Mouse (Mus musculus) T-helper 1 cell (primary cell): ENCODE measurements around the gene Cyp11a1.

Experiments
- in situ Hi-C: fragments of 300-600 bp; cut with MboI, MseI; formaldehyde crosslinking; loops from one replicate; pipeline ENCODE4 v1.15.1; 2025; ENCODE audit warnings: high pct_unique_total_duplicates

Gene Cyp11a1

GRCm38 (mm10) chr9:58005753-58006461, at the start of gene Cyp11a1:
TSS of gene Cyp11a1 (plus strand) at chr9:58006411.
- in situ Hi-C loops, result no loop called here

- in situ Hi-C loops, result no loop called here
Measured at GRCm38 (mm10) chr9:57956838-57957236, 49.4 kb upstream of the Cyp11a1 start.

GRCm38 (mm10) chr9:57958615-57959014, 47.6 kb upstream of the Cyp11a1 start:
- in situ Hi-C loops, result no loop called here

DNA sequence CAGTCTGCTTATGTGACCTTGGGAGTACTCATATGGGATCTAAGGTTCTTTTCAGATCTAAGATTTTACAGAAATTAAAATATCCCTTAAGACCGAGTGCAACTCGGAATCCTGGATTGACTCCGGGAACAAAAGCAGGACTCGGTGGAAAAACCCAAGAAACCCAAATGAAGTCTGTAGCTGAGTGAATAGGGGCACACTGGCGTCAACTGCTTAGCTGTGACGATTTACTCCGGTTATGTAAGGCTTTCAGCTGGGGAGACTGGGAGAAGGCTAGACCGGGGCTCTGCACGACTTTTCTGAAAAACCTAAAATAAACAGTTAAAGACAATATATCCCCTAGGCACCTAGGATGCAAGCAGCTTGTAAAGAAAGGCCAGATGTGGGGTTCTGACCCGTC, 46.8 kb upstream of the Cyp11a1 start:
- in situ Hi-C loops, result no loop called here

- in situ Hi-C loops, result no loop called here
Measured at GRCm38 (mm10) chr9:57959886-57960866, 46.0 kb upstream of the Cyp11a1 start.

DNA sequence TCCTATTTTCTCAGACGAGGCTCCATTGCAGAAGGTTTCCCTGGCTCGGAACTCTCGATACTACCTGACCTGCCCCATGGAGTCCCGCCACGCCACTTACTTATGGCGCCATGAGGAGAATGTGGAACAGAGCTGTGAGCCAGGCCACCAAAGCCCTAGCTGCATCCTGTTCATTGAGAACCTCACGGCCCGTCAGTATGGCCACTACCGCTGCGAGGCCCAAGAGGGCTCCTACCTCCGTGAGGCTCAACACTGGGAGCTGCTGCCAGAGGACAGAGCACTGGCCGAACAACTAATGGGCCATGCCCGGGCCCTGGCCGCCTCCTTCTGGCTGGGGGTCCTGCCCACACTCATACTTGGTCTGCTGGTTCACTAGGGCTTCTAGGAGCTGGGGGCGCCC, 45.0 kb upstream of the Cyp11a1 start:
- in situ Hi-C loops, result no loop called here

DNA sequence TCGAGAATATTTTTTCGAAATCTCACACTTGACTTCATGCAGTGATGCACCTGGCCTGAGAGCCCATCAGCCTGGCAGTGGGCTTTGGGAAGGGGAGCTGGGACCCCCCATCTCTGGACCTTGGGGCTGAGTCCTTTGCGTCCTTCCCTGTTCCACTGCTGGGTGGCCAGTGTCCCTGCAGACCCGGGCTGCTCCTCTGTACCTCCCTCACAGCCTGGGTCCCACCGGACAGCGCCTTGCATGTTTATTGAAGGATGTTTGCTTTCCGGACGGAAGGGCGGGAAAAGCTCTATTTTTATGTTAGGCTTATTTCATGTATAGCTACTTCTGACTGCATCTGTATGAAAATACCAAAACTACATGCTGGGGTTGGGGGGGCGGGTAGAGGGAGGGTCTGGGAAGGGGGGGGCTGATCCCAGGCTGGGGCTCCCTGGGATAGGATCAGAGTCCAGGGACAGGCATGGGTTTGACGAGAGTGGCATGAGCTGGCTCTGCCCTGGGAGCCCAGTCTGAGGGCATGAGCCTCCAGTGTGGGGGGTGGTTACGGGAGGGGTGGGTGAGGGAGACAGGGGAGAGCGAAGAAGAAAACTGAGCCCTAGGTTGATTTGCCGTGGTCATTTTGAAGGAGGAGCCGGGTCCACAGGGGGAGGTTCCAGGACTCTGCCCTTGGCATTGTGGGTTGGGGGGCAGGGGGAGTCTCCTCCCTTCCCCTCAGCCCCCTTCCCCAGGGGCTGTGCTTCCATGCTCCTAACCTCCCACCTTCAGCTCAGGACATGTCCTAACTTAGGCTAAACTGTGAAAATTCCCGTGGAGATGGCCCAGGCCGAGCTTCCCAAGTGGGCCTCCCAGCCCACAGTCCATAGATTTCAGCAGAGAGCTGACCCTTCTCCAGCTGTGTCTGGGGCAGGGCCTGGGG, 44.1 kb upstream of the Cyp11a1 start:
- in situ Hi-C loops, result no loop called here

- in situ Hi-C loops, result no loop called here
Measured at GRCm38 (mm10) chr9:57963249-57963997, 42.8 kb upstream of the Cyp11a1 start.

DNA sequence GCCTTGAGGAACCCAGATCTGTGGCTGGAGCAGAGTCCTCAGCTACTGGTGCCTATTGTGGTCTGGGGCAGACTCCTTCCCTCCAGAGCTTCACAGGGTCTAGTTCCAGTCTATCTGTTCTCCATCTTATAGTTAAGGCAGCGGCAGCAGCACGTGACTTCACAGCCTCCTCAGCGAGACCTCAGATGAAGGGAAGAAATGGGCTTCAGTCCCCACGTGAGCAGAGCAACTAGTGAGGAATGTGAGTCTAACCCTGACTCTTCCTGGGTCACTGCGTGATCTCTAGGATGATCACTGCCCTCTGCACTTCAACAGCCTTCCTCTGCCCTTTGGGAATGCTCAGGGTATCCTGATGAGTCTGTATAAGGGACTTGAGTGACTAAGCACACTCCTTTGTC, 42.2 kb upstream of the Cyp11a1 start:
- in situ Hi-C loops, result no loop called here

- in situ Hi-C loops, result no loop called here
Measured at GRCm38 (mm10) chr9:57964528-57965250, 41.5 kb upstream of the Cyp11a1 start.

DNA sequence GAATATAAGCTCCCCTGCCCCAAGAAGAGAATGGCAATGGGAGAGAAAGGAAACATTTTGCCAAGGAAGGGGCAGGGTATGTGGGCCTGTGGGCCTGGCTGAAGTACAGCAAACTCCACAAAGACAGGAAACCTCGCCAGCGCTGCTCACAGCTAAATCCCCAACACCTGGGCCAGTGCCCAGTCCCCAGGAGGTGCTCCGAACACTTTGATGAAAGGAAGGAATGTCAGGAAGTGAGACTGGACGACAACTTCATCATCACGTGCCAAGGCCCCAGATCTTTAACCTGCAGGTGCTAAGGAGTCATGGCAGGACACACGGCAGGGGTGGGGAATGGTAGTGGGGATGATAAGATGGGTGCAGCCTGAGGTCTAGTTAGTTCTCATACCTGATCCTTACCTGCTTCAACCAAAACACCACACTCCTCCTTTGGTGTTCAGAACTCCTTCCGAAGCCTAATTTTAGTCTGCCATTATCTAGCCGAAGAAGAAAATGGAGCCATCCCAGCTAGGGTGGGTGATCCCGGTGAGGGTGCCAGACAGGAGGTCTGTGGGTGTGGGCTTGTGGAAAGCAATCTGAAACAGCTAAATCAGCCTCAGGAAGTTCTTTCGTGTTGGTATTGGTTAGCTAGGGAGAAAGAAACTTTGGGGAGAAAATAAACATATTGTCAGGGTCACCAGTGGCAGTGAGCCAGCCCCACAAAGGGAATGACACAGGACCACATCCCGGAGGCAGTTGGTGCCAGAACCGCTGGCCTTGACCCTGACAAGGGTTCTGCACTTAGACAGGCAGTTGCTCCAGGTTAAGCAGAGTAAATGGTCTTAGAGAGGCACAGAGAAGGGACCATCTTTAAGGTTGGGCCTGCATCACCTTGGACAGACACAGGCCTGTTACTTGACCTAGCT, 40.7 kb upstream of the Cyp11a1 start:
- in situ Hi-C loops, result no loop called here

GRCm38 (mm10) chr9:57967237-57967960, 38.8 kb upstream of the Cyp11a1 start:
- in situ Hi-C loops, result no loop called here

- in situ Hi-C loops, result no loop called here
Measured at GRCm38 (mm10) chr9:57968166-57968771, 37.9 kb upstream of the Cyp11a1 start.

- in situ Hi-C loops, result no loop called here
Measured at GRCm38 (mm10) chr9:57968783-57969542, 37.2 kb upstream of the Cyp11a1 start.

DNA sequence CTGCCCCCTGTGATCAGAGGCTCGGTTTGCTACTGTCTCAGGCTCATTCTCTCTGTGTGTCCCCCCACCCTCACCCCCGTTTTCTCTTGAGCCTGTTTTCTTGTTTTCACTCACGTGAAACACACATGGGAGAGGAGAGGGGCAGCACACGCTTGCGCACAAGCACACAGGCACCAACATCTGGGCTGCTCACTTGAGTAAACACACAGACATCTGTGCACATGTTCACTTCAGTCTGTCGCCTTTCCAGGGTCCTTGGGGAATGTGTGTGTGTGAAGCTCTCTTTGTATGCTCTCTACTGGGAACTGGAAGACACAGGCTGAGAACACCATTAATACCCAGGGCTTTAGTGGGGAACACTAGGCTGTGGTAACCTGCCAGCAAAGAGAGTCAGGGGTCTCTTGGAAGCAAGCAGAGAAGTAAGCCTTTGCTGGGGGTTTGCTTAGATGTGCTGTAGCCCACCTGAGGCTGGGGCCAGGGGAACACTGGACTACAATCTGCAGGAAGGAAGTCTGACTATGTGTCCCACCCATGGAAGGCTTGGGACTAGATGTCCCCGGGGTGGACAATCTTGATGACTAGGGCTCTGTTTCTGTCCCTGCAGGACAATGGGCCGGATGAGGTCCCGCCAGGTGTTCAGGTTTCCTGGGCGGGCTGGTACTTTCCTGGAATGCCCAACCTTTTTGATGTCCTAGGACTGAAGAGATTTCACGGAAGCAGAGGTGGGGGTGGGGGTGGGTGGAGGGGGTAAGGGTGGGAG, 36.3 kb upstream of the Cyp11a1 start:
- in situ Hi-C loops, result no loop called here

DNA sequence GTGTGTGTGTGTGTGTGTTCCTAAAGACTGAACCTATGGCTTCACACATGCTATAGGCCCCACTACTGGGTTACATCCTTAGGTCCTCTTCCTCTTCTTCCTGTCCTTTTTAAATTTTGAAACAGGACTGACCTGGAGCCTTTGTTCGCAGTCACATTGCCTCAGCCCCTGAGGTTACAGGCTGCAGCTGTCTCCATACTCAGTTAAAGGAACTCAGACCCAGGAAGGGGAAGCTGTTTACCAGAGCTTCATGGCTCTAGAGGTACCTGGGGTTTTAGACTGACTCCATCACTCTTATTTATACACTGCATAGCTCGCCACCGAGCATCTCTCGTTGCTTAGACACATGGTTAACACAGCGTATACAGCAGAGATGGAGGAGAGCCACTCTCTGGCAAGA, 34.8 kb upstream of the Cyp11a1 start:
- in situ Hi-C loops, result no loop called here
